In genomic region chr17:36145111-36145860, GRCm38 (mm10) we compare ENCODE assay signal across 8 mouse cellular contexts. TPM values are rescaled to one million over a fixed set of nuclear protein-coding genes. Genes with fewer than 3 reads are reported as not detected.
A peak's percentile ranks its signal among the peaks of the same experiment; 100 is the strongest.
DNase-seq lines count a peak whose midpoint lies in the region; ATAC-seq lines count a peak whose summit lies in the region.

No protein-coding gene starts in this region.

- H3K27ac ChIP-seq in lung, embryonic 16.5 days (ENCODE audit: low read length), result peak overlapping the region; percentile 50; the same call in 1 of the 2 replicates
- no peak overlapping the region for H3K27ac ChIP-seq in hindbrain, embryonic 11.5 days (ENCODE audit: low read depth, low read length)
- no peak overlapping the region for H3K27ac ChIP-seq in macrophage

- H3K27me3 ChIP-seq in lung, embryonic 16.5 days (ENCODE audit: control insufficient read depth, insufficient read depth, low read depth, low read length), result peaks cover 18% of the 10 kb centered on the region
- H3K27me3 ChIP-seq in hindbrain, embryonic 11.5 days (ENCODE audit: control insufficient read depth, insufficient read depth, low read length), result peaks cover 32% of the 10 kb centered on the region

- peak; percentile 61 for ATAC-seq in lung, embryonic 16.5 days (ENCODE audit: low read depth)
- ATAC-seq in hindbrain, embryonic 11.5 days (ENCODE audit: low FRiP score), result no peak

- H3K9me3 ChIP-seq in lung, embryonic 16.5 days (ENCODE audit: control insufficient read depth, low read length), result no peaks in the 10 kb centered on the region
- no peaks in the 10 kb centered on the region for H3K9me3 ChIP-seq in hindbrain, embryonic 11.5 days (ENCODE audit: control insufficient read depth, low read length)

- H3K4me1 ChIP-seq in lung, embryonic 16.5 days (replicated peaks; ENCODE audit: control insufficient read depth, insufficient read depth, low read length), result 0 out of 2 replicates have a peak, but pooled peaks cover 2% of the 10 kb centered on the region
- H3K4me1 ChIP-seq in hindbrain, embryonic 11.5 days (replicated peaks; ENCODE audit: control insufficient read depth, insufficient read depth, low read length), result 0 out of 2 replicates have a peak, but pooled peaks cover 3% of the 10 kb centered on the region

- peak overlapping the region; percentile 72 for H3K9ac ChIP-seq in lung, embryonic 16.5 days (ENCODE audit: low read length)
- H3K9ac ChIP-seq in hindbrain, embryonic 11.5 days (ENCODE audit: low read depth, low read length), result no peak overlapping the region

- H3K79me2 ChIP-seq in macrophage (ENCODE audit: inconsistent target), result no peaks in the 10 kb centered on the region

- DNase-seq in lung, postnatal 14 days, result no peak
- DNase-seq in embryo, embryonic 10.5 days (ENCODE audit: low spot score), result peak; percentile 41
- peak; percentile 46 for DNase-seq in hindbrain, embryonic 11.5 days (ENCODE audit: low spot score)
- DNase-seq in testis, postnatal 10 days (ENCODE audit: low spot score), result peak; percentile 55
- DNase-seq in ovary, postnatal 14 days (ENCODE audit: low spot score), result no peak
- DNase-seq in frontal cortex, adult 2 months (ENCODE audit: extremely low spot score in 1 of 2, low spot score in 1 of 2), result no peak

- 2% methylated on average over 66 of the region's 78 CpGs for WGBS in lung, embryonic 16.5 days
- 2% methylated on average over 77 of the region's 78 CpGs for WGBS in hindbrain, embryonic 11.5 days
- WGBS in macrophage (ENCODE audit: missing documents), result 3% methylated on average over 77 of the region's 78 CpGs

- H3K36me3 ChIP-seq in lung, embryonic 16.5 days (ENCODE audit: control insufficient read depth, insufficient read depth, low read length), result no peaks in the 10 kb centered on the region
- H3K36me3 ChIP-seq in hindbrain, embryonic 11.5 days (ENCODE audit: control insufficient read depth, insufficient read depth, low read length), result no peaks in the 10 kb centered on the region
- H3K36me3 ChIP-seq in macrophage (ENCODE audit: inconsistent target), result no peaks in the 10 kb centered on the region

- H3K4me3 ChIP-seq in lung, embryonic 16.5 days (ENCODE audit: low read length), result peak overlapping the region; percentile 59
- peak overlapping the region; percentile 28 for H3K4me3 ChIP-seq in hindbrain, embryonic 11.5 days (ENCODE audit: low read depth, low read length)
- H3K4me3 ChIP-seq in macrophage (ENCODE audit: inconsistent target), result peak overlapping the region; percentile 35

- H3K4me2 ChIP-seq in lung, embryonic 16.5 days (ENCODE audit: low read depth, low read length), result peak overlapping the region; percentile 75
- peak overlapping the region; percentile 36 for H3K4me2 ChIP-seq in hindbrain, embryonic 11.5 days (replicated peaks; ENCODE audit: low read depth, low read length)

RNA-seq across cellular contexts. Expression of gene Gm7030, which starts 16.1 kb away (rescaled TPM):
- polyA plus RNA-seq in lung, embryonic 16.5 days (2015; fragmentation: Nextera tagmentation; extraction: Ambion mirVana), result not detected in 2 replicates
- polyA plus RNA-seq in hindbrain, embryonic 11.5 days (2014; fragmentation: Nextera tagmentation; extraction: Ambion mirVana), result not detected in 2 replicates
- not detected for total RNA-seq in macrophage (2018; cell fraction: chromatin; rRNA removed)
- total RNA-seq in macrophage (2018; cell fraction: cytosol; rRNA removed), result not detected
- not detected for total RNA-seq in macrophage (2018; cell fraction: nucleus; rRNA removed)
- not detected in 3 replicates for polyA plus RNA-seq in macrophage (2018)
- polyA plus RNA-seq in frontal cortex, adult 2 months (2012; rRNA removed), result not detected in 2 replicates

RNA-seq across cellular contexts. Expression of gene Gm8909, which starts 23.1 kb away (rescaled TPM):
- 24.5 and 27.5 TPM in 2 replicates for polyA plus RNA-seq in lung, embryonic 16.5 days (2015; fragmentation: Nextera tagmentation; extraction: Ambion mirVana)
- polyA plus RNA-seq in hindbrain, embryonic 11.5 days (2014; fragmentation: Nextera tagmentation; extraction: Ambion mirVana), result not detected in 2 replicates
- not detected for total RNA-seq in macrophage (2018; cell fraction: chromatin; rRNA removed)
- total RNA-seq in macrophage (2018; cell fraction: cytosol; rRNA removed), result not detected
- 1 to 10 TPM in 1 of 26 experiments, not detected in 25; 1.0 TPM for total RNA-seq in macrophage (2018; cell fraction: nucleus; rRNA removed)
- polyA plus RNA-seq in macrophage (2018), result not detected in 3 replicates
- polyA plus RNA-seq in frontal cortex, adult 2 months (2012; rRNA removed), result not detected in 2 replicates

RNA-seq across cellular contexts. Expression of gene Gm19684, which starts 23.8 kb away (rescaled TPM):
- not detected in 2 replicates for polyA plus RNA-seq in lung, embryonic 16.5 days (2015; fragmentation: Nextera tagmentation; extraction: Ambion mirVana)
- not detected in 2 replicates for polyA plus RNA-seq in hindbrain, embryonic 11.5 days (2014; fragmentation: Nextera tagmentation; extraction: Ambion mirVana)
- 100 to 1,000 TPM in 1 of 26 experiments, 10 to 100 TPM in 21, 1 to 10 TPM in 4; 8.5 to 105 (median 39.0) TPM for total RNA-seq in macrophage (2018; cell fraction: chromatin; rRNA removed)
- 1 to 10 TPM in 11 of 26 experiments, under 1 TPM in 15; 0.23 to 4.8 (median 0.86) TPM for total RNA-seq in macrophage (2018; cell fraction: cytosol; rRNA removed)
- total RNA-seq in macrophage (2018; cell fraction: nucleus; rRNA removed), result 10 to 100 TPM in 22 of 26 experiments, 1 to 10 TPM in 4; 8.2 to 67.4 (median 19.8) TPM
- 0.22 to 0.67 TPM in 2 of 3 replicates, not detected in the other for polyA plus RNA-seq in macrophage (2018)
- 0.06 TPM in 1 of 2 replicates, not detected in the other for polyA plus RNA-seq in frontal cortex, adult 2 months (2012; rRNA removed)

RNA-seq across cellular contexts. Expression of gene H2-T3, which starts 44.8 kb away (rescaled TPM):
- 0.80 and 1.1 TPM in 2 replicates for polyA plus RNA-seq in lung, embryonic 16.5 days (2015; fragmentation: Nextera tagmentation; extraction: Ambion mirVana)
- not detected in 2 replicates for polyA plus RNA-seq in hindbrain, embryonic 11.5 days (2014; fragmentation: Nextera tagmentation; extraction: Ambion mirVana)
- not detected for total RNA-seq in macrophage (2018; cell fraction: chromatin; rRNA removed)
- total RNA-seq in macrophage (2018; cell fraction: cytosol; rRNA removed), result not detected
- total RNA-seq in macrophage (2018; cell fraction: nucleus; rRNA removed), result not detected
- polyA plus RNA-seq in macrophage (2018), result not detected in 3 replicates
- not detected in 2 replicates for polyA plus RNA-seq in frontal cortex, adult 2 months (2012; rRNA removed)

Comparison
In these comparisons a context has a peak if more than half of its experiments do, and no peak if none do; other contexts are left out.
1. DNase-seq: peak in embryo, embryonic 10.5 days (single experiment), hindbrain, embryonic 11.5 days (single experiment) and testis, postnatal 10 days (single experiment); none in lung, postnatal 14 days (single experiment), ovary, postnatal 14 days (single experiment) and frontal cortex, adult 2 months (0 of 2).
2. RNA of gene Gm8909, which starts 23.1 kb away (polyA plus RNA-seq): 24.5 to 27.5 TPM in lung, embryonic 16.5 days; not detected in macrophage, not detected in frontal cortex, adult 2 months and not detected in hindbrain, embryonic 11.5 days; every median in the first group is over 10 times any median in the second.
3. Peak in every context shown above with its lines, with median percentiles within 50 percentile points of each other: H3K4me3 ChIP-seq.